Mouse (Mus musculus): Measurements from ENCODE around the gene Gsdma.

Gsdma gene

GRCm38 (mm10) chr11:98681786-98682745 lies 17.9 kb downstream of the Gsdma start, which contains the start of gene Psmd3:
Psmd3 (plus strand) TSS chr11:98682554.
- peak; percentile 97 for DNase-seq

DNA sequence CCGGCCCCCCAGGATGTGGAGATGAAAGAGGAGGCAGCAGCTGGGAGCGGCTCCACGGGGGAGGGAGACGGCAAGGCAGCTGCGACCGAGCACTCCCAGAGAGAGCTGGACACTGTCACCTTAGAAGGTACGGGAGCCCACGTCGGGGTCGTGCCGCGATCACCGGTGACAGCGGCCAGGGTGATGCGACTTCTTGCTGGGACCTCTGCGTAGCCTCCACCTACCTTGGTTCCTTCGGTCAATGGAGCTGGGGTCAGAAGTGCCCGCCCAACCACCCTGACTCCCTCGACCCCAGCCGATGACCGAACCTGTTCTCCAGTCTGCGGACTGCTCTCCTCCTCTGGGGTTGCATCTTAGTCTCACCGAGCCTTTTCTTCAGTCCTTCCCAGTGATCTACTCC lies 18.7 kb downstream of the Gsdma start:
- peak; percentile 21 for DNase-seq

DNA sequence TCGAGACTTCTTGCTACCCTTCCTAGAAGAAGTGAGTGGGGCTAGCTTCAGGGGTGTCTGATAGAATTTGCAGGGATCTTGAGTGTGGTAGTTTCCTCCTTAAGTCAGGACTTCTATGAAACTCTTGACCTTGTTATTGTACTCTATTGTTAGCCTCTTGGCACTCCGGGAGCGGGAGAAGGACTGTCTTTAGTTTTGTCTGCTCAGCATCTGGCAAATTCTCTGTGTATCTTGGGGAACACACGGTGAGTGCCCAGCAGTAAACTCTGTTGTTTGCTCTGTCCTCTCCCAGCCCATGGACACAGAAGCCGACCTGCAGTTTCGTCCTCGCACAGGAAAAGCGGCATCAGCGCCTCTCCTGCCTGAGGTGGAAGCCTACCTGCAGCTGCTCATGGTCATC lies 21.5 kb downstream of the Gsdma start:
- no peak for DNase-seq

GRCm38 (mm10) chr11:98686976-98687375 lies 22.8 kb downstream of the Gsdma start:
- DNase-seq: no peak

DNA sequence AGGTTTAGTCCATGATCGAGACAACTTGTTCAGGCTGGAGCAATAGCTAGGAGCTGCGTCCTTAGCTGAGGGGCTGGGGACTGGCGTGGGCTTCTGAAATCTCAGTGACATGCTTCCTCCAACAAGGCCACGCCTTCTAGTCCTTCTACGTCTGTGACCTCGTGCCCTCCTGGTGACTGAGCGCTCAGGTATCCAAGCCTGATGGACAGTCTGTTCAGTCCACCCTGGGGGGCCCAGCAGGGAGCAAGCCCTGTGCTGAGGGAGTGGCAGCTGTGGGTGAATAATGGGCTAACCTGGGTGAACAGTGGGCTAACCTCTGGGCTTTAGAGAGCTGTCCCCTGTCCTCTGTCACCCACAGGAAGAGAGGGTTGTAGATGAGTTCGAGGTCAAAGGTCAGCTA lies 23.9 kb downstream of the Gsdma start:
- DNase-seq: no peak

DNA sequence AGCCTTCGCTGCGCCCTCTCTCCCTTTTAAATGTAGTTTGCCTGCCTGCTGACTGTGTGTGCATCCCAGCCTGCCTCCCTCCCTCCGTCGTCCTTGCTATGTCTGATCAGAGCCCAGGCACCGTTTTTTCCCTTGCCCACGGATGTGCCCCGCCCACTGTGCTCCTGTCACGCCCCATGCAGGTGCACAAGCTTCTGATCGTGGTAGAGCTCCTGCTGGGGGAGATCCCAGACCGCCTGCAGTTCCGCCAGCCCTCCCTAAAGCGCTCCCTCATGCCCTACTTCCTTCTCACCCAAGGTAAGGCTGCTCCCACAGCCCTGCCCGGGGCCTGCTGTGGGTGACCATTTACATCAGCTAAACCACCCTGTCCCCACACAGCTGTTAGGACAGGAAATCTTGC lies 29.1 kb downstream of the Gsdma start:
- no peak for DNase-seq

- no peak for DNase-seq
Observed at GRCm38 (mm10) chr11:98693746-98694145, 29.6 kb downstream of the Gsdma start.

DNA sequence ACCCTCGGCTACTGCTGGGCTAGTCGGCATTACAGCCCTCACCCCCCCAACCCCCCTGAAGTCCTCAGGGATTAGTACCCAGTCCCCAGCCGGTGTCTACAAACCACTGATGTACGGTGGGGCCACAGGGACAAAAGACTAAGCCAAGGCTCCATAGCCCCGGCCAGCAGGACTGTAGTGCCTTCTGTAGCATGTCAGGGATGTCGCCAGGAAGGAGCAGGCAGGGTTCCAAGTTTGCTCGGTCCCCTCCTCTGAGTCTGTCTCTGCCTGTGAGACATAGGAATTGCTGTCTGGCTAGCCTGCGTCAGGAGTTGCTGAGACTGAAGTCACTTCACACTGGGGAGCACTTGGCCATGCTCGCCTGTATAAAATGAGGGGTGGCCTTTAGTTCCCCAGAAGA lies 30.1 kb downstream of the Gsdma start:
- no peak for DNase-seq

DNA sequence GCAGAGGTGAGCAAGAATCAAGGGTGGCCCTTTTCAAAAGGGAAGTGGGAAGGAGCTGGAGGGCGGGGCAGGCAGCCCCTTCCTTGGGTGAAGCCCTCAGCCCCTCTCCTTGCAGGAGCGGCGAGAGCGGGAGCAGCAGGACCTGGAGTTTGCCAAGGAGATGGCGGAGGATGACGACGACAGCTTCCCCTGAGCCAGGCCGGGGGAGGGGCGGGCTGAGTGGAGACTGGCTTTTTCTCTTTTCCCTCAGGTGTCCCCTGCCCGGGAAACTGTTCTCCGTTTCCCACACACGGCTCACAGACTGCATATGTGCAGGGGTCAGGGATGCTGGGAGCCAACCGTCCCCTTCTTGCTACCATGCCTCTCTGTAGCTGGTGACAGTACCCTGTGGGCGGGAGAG lies 31.3 kb downstream of the Gsdma start:
- DNase-seq: no peak

GRCm38 (mm10) chr11:98696454-98697216 lies 32.5 kb downstream of the Gsdma start:
- DNase-seq: no peak

- no peak for DNase-seq
Observed at GRCm38 (mm10) chr11:98697225-98697624, 33.1 kb downstream of the Gsdma start.

GRCm38 (mm10) chr11:98698849-98699640 lies 34.9 kb downstream of the Gsdma start:
- DNase-seq: no peak

DNA sequence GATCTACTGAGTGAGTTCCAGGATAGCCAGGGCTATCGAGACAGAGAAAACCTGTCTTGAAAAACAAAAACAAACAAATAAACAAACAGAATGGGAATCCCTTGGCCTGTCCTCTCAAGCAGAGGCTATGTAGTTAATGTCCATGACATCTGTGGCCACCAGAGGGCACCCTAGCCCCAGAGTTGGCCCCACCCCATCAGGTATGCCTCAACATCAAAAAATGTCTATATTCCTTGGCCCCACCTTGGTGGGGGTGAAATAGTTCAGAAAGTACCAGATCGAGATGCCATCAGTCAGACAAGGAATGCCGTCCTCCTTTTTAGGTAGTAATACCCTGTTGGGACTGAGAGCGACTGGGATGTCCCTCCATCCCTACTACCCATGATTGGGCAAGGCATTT lies 35.8 kb downstream of the Gsdma start:
- DNase-seq: peak; percentile 72

- no peak for DNase-seq
Observed at GRCm38 (mm10) chr11:98701213-98701670, 37.1 kb downstream of the Gsdma start, which contains the start of gene Csf3. Csf3 (plus strand) TSS chr11:98701263.

DNA sequence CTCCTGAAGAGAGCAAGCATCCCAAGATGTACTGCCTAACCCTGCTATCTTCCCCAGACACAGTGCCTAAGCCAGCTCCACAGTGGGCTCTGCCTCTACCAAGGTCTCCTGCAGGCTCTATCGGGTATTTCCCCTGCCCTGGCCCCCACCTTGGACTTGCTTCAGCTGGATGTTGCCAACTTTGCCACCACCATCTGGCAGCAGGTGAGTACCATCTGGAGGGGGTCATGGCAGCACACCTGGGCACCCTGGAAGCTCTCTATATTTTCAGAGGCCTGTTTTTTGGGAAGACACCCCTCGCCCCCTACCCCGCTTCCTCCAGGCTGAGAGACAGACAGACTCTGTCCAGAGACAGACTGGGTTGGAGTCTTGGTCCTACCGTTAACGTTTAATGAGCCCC lies 38.2 kb downstream of the Gsdma start:
- no peak for DNase-seq

DNA sequence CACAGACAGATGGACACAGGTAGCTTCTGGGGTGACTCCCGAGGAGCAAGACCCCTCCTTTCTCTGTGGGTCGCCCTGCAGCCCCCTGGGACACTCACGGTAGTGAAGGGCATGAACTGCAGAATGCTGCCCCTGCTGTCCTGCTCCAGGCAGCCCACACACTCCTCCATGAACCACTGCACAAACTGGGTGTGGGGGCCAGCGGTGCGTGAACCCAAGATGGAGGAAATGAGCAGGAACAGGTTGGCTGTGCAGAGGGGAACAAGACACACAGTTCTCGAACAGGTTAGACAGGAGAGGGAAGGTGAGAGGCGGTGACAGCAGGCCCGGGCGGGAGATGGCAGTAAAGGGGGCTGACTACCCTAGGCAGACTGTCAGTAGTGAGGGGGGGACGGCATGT lies 40.9 kb downstream of the Gsdma start:
- no peak for DNase-seq

- no peak for DNase-seq
Observed at GRCm38 (mm10) chr11:98707401-98708281, 43.5 kb downstream of the Gsdma start.

DNA sequence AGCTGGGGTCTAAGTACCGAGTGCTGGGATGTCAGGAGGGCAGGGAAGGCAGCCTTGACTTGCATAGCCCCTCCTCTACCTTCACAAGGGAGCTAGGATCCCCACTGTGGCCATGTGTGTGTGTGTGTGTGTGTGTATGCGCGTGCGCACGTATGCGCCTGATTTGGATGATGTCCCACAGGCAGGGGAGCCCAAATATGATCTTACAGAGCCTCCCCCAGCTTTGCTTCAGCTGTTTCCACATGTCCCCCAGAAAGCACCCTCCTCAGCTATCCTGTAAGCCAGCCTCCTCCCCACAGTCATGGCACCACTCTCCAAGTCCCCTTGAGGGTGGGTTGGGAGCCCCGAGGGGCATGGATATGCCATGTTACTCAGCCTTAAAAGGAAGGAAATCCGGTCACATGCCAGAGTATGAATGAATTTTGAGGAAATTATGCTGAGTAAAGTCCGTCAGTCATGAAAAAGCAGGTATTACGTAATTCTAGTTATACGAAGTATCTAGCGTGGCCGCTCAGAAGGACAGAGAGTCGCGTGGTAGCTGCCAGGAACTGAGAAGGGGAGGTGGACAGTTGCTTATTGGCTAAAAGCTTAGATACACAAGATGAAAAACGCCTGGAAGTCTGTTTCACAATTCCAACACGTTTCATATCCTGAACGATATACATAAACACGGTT lies 44.3 kb downstream of the Gsdma start:
- no peak for DNase-seq

DNA sequence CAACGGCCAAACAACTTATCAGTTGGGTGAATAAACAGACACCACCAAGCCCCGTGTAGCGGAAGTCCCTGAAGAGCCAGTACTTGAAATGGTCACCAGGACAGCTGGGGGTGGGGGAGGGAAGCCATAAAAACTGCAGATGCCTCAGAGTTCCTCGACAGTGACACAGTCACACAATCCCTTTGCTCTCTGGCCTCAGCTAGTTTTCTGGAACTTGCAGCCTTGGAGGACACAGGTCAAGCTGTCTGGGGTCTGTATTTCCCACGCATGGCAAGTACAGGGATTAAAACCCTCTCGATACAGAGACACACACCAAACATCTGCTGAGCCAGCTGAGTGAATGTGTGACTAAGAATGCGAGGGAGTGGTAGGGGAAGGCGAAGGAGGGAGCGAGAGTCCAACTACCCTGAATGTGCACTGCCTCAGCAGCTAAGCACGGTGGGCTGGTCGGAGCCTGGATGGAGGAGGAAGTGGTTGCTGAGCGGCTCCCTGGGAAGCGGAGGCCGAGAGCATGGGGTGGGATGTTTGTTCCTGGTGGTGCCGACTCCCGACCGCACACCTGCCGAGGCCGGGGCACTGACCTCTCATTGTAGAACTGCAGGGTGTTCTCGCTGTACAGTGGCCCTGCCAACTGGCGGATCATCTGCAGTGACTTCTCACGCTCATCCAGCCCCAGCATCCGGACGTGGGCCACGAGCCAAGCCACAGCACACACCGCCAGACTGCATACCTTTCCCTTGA lies 45.0 kb downstream of the Gsdma start:
- DNase-seq: no peak

DNA sequence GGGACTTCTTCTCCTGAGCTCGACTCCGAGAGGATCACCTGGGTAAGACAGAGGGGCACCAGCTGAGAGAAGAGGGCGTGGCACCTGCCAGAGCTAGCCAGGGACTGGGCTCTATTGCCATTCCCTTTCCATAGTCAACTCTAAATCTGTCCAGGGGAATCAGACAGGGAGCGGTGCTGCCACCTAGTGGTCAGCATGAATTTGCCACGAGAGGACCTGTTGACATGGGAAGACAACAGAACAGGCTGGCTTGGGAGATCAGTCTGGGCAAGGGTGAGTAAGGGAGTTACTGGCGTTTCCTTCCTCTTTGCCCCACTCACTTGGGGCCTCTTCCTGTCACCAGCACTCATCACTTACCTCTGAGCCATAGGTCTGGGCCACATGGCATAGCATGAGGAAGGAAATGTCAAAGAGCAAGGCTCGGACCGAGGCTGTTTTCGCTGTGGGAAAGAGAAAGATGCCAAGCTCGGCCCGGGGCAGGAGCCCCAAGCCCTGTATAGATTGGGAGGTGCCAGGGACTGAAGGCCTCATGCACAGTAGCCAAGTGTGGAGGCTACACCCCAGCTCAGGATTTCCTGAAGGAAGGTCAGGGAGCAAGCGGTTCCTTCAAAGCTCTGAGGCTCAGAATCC lies 46.4 kb downstream of the Gsdma start:
- peak; percentile 86 for DNase-seq

All from embryo, embryonic 11 days (tissue).